Mouse (Mus musculus): ENCODE measurements at regions not wholly inside any gene's neighbourhood (a gene's known extent, or its start where the extent isn't known, plus 50 kb on each side); places are given as distances from the start of the nearest gene placed in this dataset.

GRCm38 (mm10) chr13:46015231-46015630 lies 50.4 kb upstream of the Atxn1 start:
- H3K4me3 ChIP-seq (ENCODE audit: low read length): no peak overlapping the region
- no peaks in the 10 kb centered on the region for H3K36me3 ChIP-seq (ENCODE audit: control insufficient read depth, insufficient read depth)
- H3K9me3 ChIP-seq (replicated peaks; ENCODE audit: control insufficient read depth, low read length): no peaks in the 10 kb centered on the region
- H3K27me3 ChIP-seq (ENCODE audit: control insufficient read depth, insufficient read depth, low read length): no peaks in the 10 kb centered on the region
- 80% methylated on average over 7 of the region's 7 CpGs for WGBS
- no peak for ATAC-seq (replicated peaks; ENCODE audit: extremely low read depth, insufficient read depth, low FRiP score)
- no peak overlapping the region for H3K9ac ChIP-seq (ENCODE audit: low read length)
- H3K4me2 ChIP-seq (ENCODE audit: low read depth, low read length): no peak overlapping the region
- H3K4me1 ChIP-seq (ENCODE audit: control insufficient read depth, insufficient read depth, low read length): no peaks in the 10 kb centered on the region
- no peak overlapping the region for H3K27ac ChIP-seq (ENCODE audit: low read length)

GRCm38 (mm10) chr13:46014637-46015036 lies 49.8 kb upstream of the Atxn1 start:
- ATAC-seq (replicated peaks; ENCODE audit: extremely low read depth, insufficient read depth, low FRiP score): no peak
- 0 out of 2 replicates have a peak, but pooled peaks cover 2% of the 10 kb centered on the region for H3K27me3 ChIP-seq (ENCODE audit: control insufficient read depth, insufficient read depth, low read length)
- no peak overlapping the region for H3K4me3 ChIP-seq (ENCODE audit: low read length)
- H3K27ac ChIP-seq (ENCODE audit: low read length): no peak overlapping the region
- no peak overlapping the region for H3K9ac ChIP-seq (ENCODE audit: low read length)
- WGBS: 70% methylated on average over 2 of the region's 2 CpGs
- no peak overlapping the region for H3K4me2 ChIP-seq (ENCODE audit: low read depth, low read length)
- H3K4me1 ChIP-seq (ENCODE audit: control insufficient read depth, insufficient read depth, low read length): no peaks in the 10 kb centered on the region
- H3K36me3 ChIP-seq (ENCODE audit: control insufficient read depth, insufficient read depth): no peaks in the 10 kb centered on the region
- no peaks in the 10 kb centered on the region for H3K9me3 ChIP-seq (replicated peaks; ENCODE audit: control insufficient read depth, low read length)

All from heart, embryonic 16.5 days (tissue).